Mouse (Mus musculus) kidney, adult 2 months (tissue): ENCODE measurements at regions not wholly inside any gene's neighbourhood (a gene's known extent, or its start where the extent isn't known, plus 50 kb on each side); places are given as distances from the start of the nearest gene placed in this dataset.

Source experiments
- CTCF ChIP-seq: fragments of 200-500 bp; conservative IDR thresholded peaks from 2 replicates; pipeline ENCODE4 v1.5.1; 2011; ENCODE audit warnings: low read depth, mild to moderate bottlenecking, control low read depth, low read length, moderate library complexity, mixed read lengths; ENCODE audit not compliant: insufficient read depth, insufficient read length
- POLR2A ChIP-seq: fragments of 200-500 bp; IDR thresholded peaks from one replicate; pipeline ENCODE4 v1.6.1; 2011; ENCODE audit warnings: low read depth, low read length, control low read depth

DNA sequence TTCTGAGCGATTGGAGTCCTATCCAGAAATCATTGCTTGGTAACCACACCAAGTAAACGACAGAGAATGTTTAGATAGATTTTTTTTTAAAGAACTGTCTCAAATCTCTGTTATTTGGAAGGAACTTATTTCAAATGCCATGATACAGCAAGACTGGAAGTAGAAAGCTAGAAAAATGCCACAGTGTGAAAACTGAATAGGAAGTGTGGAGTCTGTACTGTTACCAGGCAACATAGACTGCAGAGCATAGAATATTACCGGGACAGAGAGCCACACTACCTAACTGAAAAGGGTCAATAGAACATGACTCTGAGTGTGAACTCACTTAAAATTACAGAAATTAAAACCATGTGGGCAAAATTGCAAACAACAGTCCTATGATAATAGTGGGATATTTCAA is 52.4 kb upstream of the Adcy1 start:
- TF ChIP-seq CTCF (no peak), POLR2A (no peak)
